Mouse (Mus musculus) small intestine, adult 2 months (tissue): ENCODE measurements around the gene Nectin1. TPM values are rescaled to one million over a fixed set of nuclear protein-coding genes. Genes with fewer than 3 reads are reported as not detected.

Experiments
- H3K27ac ChIP-seq: fragments of 200-500 bp; 2 replicates; pipeline ENCODE4 v1.5.1; 2012; ENCODE audit warnings: low read depth, low read length, control low read depth, inconsistent platforms; ENCODE audit not compliant: insufficient read depth
- H3K27me3 ChIP-seq: fragments of 200-500 bp; 2 replicates; pipeline ENCODE4 v1.6.1; 2012; ENCODE audit warnings: mild to moderate bottlenecking, moderate library complexity, low read length, inconsistent platforms; ENCODE audit not compliant: control insufficient read depth, insufficient read depth
- H3K36me3 ChIP-seq: fragments of 200-500 bp; 2 replicates; pipeline ENCODE4 v1.6.1; 2012; ENCODE audit warnings: mild to moderate bottlenecking, low read length, control low read depth, inconsistent platforms; ENCODE audit not compliant: control insufficient read depth, insufficient read depth
- H3K4me1 ChIP-seq: fragments of 200-500 bp; 2 replicates; pipeline ENCODE4 v1.6.1; 2012; ENCODE audit warnings: low read length, inconsistent platforms, mixed read lengths; ENCODE audit not compliant: control insufficient read depth, insufficient read depth, insufficient read length
- H3K4me3 ChIP-seq: fragments of 200-500 bp; 2 replicates; pipeline ENCODE4 v1.5.1; 2012; ENCODE audit warnings: low read depth, mild to moderate bottlenecking, control low read depth, inconsistent platforms, low read length, moderate library complexity
- CTCF ChIP-seq: fragments of 200-500 bp; IDR thresholded peaks from 2 replicates; pipeline ENCODE4 v1.5.1; 2012; ENCODE audit warnings: low read depth, mild to moderate bottlenecking, control low read depth, inconsistent platforms, low read length, moderate library complexity, mixed read lengths; ENCODE audit not compliant: insufficient replicate concordance, insufficient read length; ENCODE audit errors: extremely low read depth
- POLR2A ChIP-seq: fragments of 200-500 bp; IDR thresholded peaks from 2 replicates; pipeline ENCODE4 v1.6.1; 2012; ENCODE audit warnings: low read depth, mild to moderate bottlenecking, control low read depth, inconsistent platforms, low read length, moderate library complexity
- WGBS: fragments of 180-500 bp; shearing (Covaris S2); methylation state at CpG from one replicate; pipeline ENCODE4 v1.1.7; 2018; 5-methylcytosine and 5-hydroxymethylcytosine counted together
- polyA plus RNA-seq: library from polyadenylated mRNA; depleted of rRNA; stranded (reverse); fragments of >200 nt; gene quantifications from 2 replicates; pipeline ENCODE4 v1.2.3, GENCODE M21; 2012

Gene Nectin1
- polyA plus RNA-seq, 1 experiment: 15.3 TPM

DNA sequence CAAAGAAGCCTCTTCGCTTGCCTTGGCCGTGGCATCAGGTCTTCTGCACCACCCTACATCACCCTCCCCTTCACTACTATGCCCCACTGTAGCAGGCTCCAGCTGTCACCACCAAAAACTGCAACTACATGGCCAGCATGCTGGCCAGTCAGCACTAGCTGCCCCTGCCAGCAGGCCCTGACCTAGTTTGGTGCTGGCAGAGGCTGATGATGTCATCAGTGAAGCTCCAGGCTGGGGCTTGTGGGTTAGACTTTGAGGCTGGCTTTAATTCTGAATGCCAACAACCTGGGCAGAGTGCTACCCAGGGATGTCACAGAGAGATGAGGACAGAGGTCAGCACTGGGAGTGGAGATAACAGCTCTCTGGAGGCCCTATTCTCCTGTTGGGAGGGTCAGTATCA lies 35.1 kb upstream of the Nectin1 start:
- H3K4me3 ChIP-seq: no peak overlapping the region
- H3K36me3 ChIP-seq: no peaks in the 10 kb centered on the region
- 81% methylated on average over 2 of the region's 2 CpGs for WGBS
- TF ChIP-seq CTCF: no peak
- TF ChIP-seq POLR2A: no peak
- no peaks in the 10 kb centered on the region for H3K4me1 ChIP-seq
- H3K27ac ChIP-seq: no peak overlapping the region
- no peaks in the 10 kb centered on the region for H3K27me3 ChIP-seq

DNA sequence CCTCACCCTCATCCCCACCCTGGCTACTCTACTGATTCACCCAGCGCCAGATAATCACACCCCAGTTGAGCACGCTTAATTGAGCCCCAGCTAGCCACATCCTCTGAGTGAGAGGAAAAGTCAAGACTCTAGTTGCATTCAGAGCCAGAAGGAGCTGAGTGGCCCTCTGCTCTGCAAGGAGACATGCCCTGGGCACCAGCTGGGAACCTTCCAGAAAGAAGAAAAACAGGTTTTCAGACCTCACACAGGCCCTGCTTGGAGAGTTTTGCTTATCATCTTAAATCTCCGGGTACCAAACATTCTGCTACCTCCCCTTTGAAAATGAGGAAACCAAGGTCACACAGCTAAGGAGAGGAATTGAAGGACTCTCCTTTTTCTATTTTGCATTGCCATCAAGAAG lies 30.4 kb upstream of the Nectin1 start:
- TF ChIP-seq POLR2A (no peak), CTCF (no peak)
- Histone ChIP-seq H3K27ac (no peak overlapping the region), H3K4me1 (no peaks in the 10 kb centered on the region), H3K4me3 (no peak overlapping the region), H3K36me3 (no peaks in the 10 kb centered on the region), H3K27me3 (no peaks in the 10 kb centered on the region)
- 39% methylated on average over 3 of the region's 3 CpGs for WGBS

DNA sequence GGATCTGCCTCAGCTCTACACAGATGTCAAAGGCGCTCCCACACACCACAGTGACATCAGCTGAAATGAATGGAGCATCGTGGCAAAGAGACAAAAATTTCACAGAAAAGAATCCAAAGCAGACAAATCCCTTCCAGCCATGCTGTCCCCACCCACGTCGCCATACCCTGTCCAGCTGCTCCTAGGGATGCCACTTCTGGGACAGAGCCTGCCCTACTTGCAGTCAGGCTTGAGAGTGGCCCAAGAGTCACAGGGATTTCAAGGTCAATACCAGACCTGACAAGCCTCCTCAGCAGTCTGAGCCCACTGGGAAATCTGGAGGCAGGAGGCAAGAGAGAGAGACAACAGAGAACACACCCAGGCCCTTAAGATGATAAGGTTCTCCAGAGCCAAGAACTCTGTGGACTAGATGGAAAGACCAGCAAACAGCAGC lies 24.4 kb upstream of the Nectin1 start:
- no peak overlapping the region for H3K4me3 ChIP-seq
- no peaks in the 10 kb centered on the region for H3K36me3 ChIP-seq
- H3K27ac ChIP-seq: no peak overlapping the region
- no peaks in the 10 kb centered on the region for H3K4me1 ChIP-seq
- WGBS: 71% methylated on average over 4 of the region's 4 CpGs
- TF ChIP-seq CTCF: no peak
- TF ChIP-seq POLR2A: no peak
- no peaks in the 10 kb centered on the region for H3K27me3 ChIP-seq

DNA sequence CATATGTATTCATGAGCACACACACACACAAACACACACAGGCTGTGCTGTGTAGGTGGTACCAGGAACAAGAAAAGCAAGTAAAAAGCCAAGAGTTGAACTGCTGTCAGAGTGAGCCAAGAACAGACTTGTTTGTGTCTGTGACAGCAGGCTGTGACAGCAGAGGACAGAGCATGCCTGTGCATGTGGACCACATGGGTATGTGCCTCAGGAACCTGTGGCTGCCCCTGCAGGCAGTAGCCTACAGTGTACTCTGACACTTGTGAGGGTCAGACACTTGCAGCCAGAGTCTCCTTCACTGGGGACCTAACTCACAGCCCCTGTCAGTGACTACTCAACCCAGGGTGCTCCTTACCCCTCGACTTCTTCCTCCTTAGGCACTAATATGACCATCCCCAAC lies 23.7 kb upstream of the Nectin1 start:
- 36% methylated on average over 1 of the region's 1 CpGs for WGBS
- Histone ChIP-seq H3K27me3 (no peaks in the 10 kb centered on the region), H3K4me1 (peaks cover 5% of the 10 kb centered on the region; the same call in 1 of the 2 replicates), H3K4me3 (no peak overlapping the region), H3K27ac (no peak overlapping the region), H3K36me3 (no peaks in the 10 kb centered on the region)
- TF ChIP-seq POLR2A (no peak), CTCF (no peak)

DNA sequence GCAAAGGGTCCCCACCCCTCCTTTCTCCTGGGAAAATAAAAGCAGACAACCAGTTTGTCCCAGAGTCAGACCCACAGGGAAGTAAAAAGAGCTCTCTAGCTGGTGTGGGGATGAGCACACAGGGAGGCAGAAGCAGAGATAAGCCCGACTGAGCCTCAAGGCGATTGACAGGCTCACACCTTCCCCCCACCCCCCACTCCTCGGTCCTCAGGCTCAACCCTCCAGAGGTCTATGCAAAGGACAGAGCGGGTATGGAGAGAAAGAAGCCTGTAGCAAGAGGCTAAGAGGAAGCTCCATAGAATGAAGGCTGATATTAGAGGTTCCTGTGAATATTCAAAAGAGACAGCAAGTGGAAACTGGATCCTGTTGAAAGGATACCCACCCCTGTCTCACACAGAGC lies 19.7 kb upstream of the Nectin1 start:
- WGBS: 43% methylated on average over 4 of the region's 4 CpGs
- H3K36me3 ChIP-seq: no peaks in the 10 kb centered on the region
- H3K27me3 ChIP-seq: no peaks in the 10 kb centered on the region
- peaks cover 9% of the 10 kb centered on the region; the same call in 1 of the 2 replicates for H3K4me1 ChIP-seq
- no peak overlapping the region for H3K27ac ChIP-seq
- no peak overlapping the region for H3K4me3 ChIP-seq
- TF ChIP-seq CTCF: no peak
- TF ChIP-seq POLR2A: no peak

DNA sequence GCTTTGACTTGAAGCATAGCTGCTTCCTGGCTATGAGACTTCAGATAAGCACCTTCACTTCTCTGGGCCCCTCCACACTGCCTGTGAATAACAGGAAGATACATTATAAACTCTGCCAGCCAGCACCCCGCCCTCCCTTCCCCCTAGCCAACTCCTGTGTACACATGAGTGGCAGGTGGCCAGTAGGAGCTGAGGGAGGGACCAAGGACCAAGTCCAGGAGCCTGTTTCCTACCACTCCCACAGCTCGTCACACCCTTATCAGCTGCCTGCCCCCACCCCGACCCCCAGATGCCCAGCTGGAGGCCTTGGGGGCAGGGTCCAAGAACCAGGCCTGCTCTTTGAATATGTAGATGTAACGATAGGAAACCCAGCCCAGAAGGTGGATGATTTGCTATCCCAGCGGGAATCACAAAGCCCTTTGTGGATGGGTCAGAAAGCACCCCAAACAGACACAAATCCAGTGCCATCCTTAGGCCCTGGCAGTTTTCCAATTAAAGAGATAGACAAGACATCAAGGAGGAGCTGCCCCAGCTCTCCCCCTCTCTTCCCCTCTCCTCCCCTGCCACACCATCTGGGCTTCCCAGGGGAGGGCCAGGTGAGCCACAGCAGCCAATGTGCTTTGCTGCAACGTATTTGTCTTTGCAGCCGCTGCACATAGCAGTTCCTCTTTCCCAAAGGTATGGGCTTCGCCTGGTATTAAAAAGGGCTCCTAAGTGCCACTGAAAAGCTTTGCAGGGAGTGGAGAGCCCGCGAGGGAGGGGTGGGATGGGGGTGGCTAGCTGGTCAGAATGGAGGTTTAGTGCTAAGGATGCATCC lies 14.1 kb upstream of the Nectin1 start:
- Histone ChIP-seq H3K27ac (peak overlapping the region; percentile 23; the same call in 1 of the 2 replicates), H3K27me3 (no peaks in the 10 kb centered on the region), H3K4me1 (peaks cover 46% of the 10 kb centered on the region), H3K4me3 (no peak overlapping the region), H3K36me3 (no peaks in the 10 kb centered on the region)
- 9% methylated on average over 10 of the region's 10 CpGs for WGBS
- no peak for TF ChIP-seq CTCF
- TF ChIP-seq POLR2A: no peak

DNA sequence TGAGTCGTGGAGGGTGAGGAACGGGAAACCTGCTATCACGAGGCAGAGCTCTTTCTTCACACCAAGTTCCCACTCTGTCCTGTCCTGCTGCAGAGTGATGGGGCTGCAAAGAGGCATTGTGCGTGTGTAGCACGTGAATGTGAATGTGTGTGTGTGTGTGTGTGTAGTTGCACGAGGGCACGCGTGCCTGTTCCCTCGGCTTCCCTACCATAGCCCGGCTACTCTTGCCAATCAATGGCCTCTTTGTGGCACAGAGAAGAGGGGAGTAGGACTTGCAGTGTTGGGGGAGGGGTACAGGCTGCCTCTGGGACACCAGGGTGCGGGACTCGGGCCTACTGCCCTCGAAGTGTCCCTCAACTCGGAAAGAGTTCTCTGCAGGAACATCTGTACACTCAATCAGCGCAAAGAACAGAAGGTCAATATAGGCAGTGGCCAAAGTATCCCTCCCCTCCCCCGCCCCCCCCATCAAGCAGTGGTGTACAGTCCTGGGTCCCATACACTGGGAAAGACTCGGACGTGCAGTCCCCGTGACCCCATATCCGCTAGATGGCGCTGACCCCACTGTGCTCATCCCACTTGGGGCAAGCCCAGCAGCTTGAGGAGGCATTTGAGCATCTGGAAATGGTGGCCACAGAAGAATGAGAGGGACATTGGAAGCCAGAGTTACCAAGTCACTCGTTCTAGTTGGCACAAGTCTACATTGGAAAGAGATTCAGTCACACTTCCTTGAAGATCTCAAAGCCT lies 13.3 kb upstream of the Nectin1 start:
- WGBS: 19% methylated on average over 22 of the region's 22 CpGs
- H3K4me1 ChIP-seq: peaks cover 45% of the 10 kb centered on the region
- TF ChIP-seq POLR2A (no peak), CTCF (peak; percentile 60; the same call in 1 of the 2 replicates)
- H3K27me3 ChIP-seq: no peaks in the 10 kb centered on the region
- no peak overlapping the region for H3K4me3 ChIP-seq
- H3K27ac ChIP-seq: peak overlapping the region; percentile 1; the same call in 1 of the 2 replicates
- no peaks in the 10 kb centered on the region for H3K36me3 ChIP-seq
